Mouse (Mus musculus) mesoderm, embryonic 11.5 days (tissue): ENCODE results near the gene Adipoq.

Source experiments
- DNase-seq: peaks from one replicate; pipeline ENCODE4 v3.0.0-alpha.2; 2012; ENCODE audit warnings: low read depth, low spot score

The Adipoq gene

DNA sequence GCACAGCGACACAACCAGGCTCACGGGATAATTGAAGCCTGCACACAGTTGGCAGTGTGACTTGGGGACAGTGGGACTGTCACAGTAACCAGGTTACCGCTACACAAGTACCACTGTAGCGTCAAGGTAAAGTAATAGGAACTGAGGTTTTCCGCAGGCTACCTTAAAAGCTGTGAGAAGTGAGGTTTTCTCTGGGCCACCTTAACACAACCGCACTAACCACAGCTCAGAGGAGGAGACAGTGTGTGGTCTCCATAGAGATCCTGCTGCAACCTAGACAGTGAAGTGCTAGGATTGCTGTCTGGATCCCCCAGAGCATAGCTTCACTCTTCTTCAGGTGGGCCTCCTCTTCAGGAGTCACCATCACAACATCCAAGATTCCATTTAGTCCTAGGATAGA lies 50.5 kb downstream of the Adipoq start:
- no peak for DNase-seq

DNA sequence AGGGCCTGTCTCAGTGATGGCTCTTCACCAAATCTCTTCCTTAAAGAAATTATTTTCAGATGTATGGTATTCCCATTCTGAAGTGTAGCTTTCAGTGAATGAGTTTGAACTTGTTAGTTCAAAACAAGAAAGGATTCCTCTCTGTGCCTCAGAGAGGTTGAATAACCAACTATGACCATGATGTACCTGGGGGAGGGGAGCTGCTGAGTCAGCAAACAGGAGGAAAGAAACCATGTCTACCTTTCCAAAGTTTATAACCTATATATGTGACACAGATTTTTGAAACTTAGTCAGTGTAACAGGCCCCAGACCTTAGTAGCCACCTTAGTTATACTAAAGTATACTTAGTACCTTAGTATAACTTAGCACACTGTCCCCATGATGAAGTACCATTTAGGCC lies 55.2 kb downstream of the Adipoq start:
- DNase-seq = no peak
